In the genomic region with DNA sequence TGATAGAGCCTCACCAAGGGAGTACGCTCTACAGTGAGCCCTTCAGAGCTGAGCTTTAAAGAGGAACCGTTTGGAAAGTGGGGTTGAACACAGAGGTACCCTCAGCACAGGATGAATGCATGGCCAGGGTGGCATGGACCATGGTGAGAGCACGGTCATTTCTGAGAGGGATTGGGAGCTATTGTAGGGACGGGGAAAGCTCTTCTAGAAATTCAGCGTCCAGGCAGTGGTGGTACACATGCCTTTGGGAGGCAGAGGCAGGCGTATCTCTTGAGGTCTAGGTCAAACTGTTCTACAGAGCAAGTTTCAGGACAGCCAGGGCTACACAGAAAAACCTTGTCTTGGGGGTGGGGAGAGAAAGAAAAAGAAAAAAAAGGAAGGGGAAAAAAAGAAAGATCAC, we compare ENCODE assay signal across 25 mouse cellular contexts. TPM values are rescaled to one million over a fixed set of nuclear protein-coding genes. Genes with fewer than 3 reads are reported as not detected.
A peak's percentile ranks its signal among the peaks of the same experiment; 100 is the strongest.
DNase-seq lines count a peak whose midpoint lies in the region; ATAC-seq and TF ChIP-seq lines count a peak whose summit lies in the region.
"Had no signal": no experiment of that assay in that cellular context is flagged by ENCODE, and none has a peak within 500 bp of the region (broad histone marks: within the 10 kb centered on the region; RNA-seq: fewer than 3 reads in every experiment).

No protein-coding gene starts in this region.

- no peak for ATAC-seq in heart, embryonic 11.5 days (replicated peaks; ENCODE audit: insufficient number of reproducible peaks, low FRiP score, low TSS enrichment)
- no peak for ATAC-seq in midbrain, embryonic 11.5 days (ENCODE audit: low FRiP score)
- no peak for ATAC-seq in midbrain, embryonic 16.5 days
- ATAC-seq in liver, embryonic 12.5 days: no peak
- ATAC-seq in neural tube, embryonic 12.5 days (ENCODE audit: low FRiP score, low read depth): no peak
- ATAC-seq in lung, postnatal 0 days: no peak
- ATAC-seq: forebrain, embryonic 13.5 days; midbrain, embryonic 15.5 days had no signal

- H3K4me1 ChIP-seq in heart, embryonic 11.5 days (ENCODE audit: control insufficient read depth, insufficient read depth, low read length): peaks cover 63% of the 10 kb centered on the region
- H3K4me1 ChIP-seq in midbrain, embryonic 11.5 days (ENCODE audit: control insufficient read depth, insufficient read depth, low read length): peaks cover 48% of the 10 kb centered on the region
- peaks cover 38% of the 10 kb centered on the region for H3K4me1 ChIP-seq in midbrain, embryonic 16.5 days (ENCODE audit: control insufficient read depth, insufficient read depth, low read length)
- peaks cover 99% of the 10 kb centered on the region for H3K4me1 ChIP-seq in liver, embryonic 12.5 days
- peaks cover 73% of the 10 kb centered on the region for H3K4me1 ChIP-seq in neural tube, embryonic 12.5 days
- peaks cover 30% of the 10 kb centered on the region; the same call in 1 of the 2 replicates for H3K4me1 ChIP-seq in lung, postnatal 0 days (ENCODE audit: insufficient read depth, low read depth, low read length)

- peak overlapping the region; percentile 71 for H3K27ac ChIP-seq in heart, embryonic 11.5 days (ENCODE audit: low read depth, low read length)
- no peak overlapping the region for H3K27ac ChIP-seq in midbrain, embryonic 11.5 days (ENCODE audit: low read depth, low read length)
- H3K27ac ChIP-seq in midbrain, embryonic 16.5 days (ENCODE audit: low read length): no peak overlapping the region
- H3K27ac ChIP-seq in liver, embryonic 12.5 days: peak overlapping the region; percentile 90
- H3K27ac ChIP-seq in neural tube, embryonic 12.5 days: no peak overlapping the region
- no peak overlapping the region for H3K27ac ChIP-seq in lung, postnatal 0 days (ENCODE audit: low read length)
- H3K27ac ChIP-seq: kidney, embryonic 15.5 days; limb, embryonic 15.5 days; midbrain, embryonic 15.5 days; neural tube, embryonic 13.5 days; stomach, embryonic 15.5 days had no signal

- H3K27me3 ChIP-seq in heart, embryonic 11.5 days (ENCODE audit: control insufficient read depth, insufficient read depth, low read length): no peaks in the 10 kb centered on the region
- no peaks in the 10 kb centered on the region for H3K27me3 ChIP-seq in midbrain, embryonic 11.5 days (ENCODE audit: control insufficient read depth, insufficient read depth, low read length)
- H3K27me3 ChIP-seq in midbrain, embryonic 16.5 days (ENCODE audit: control insufficient read depth, insufficient read depth, low read depth, low read length): no peaks in the 10 kb centered on the region
- no peaks in the 10 kb centered on the region for H3K27me3 ChIP-seq in liver, embryonic 12.5 days (replicated peaks)
- no peaks in the 10 kb centered on the region for H3K27me3 ChIP-seq in neural tube, embryonic 12.5 days (replicated peaks)
- H3K27me3 ChIP-seq in lung, postnatal 0 days (replicated peaks; ENCODE audit: insufficient read depth, low read length): no peaks in the 10 kb centered on the region
- H3K27me3 ChIP-seq: embryonic facial prominence, embryonic 13.5 days; forebrain, embryonic 13.5 days; kidney, embryonic 15.5 days; limb, embryonic 15.5 days; midbrain, embryonic 15.5 days; neural tube, embryonic 13.5 days; stomach, embryonic 15.5 days had no signal

- TF ChIP-seq EP300 in lung, postnatal 0 days (IDR thresholded peaks at IDR 0.05): no peak

- H3K4me2 ChIP-seq in heart, embryonic 11.5 days: peak overlapping the region; percentile 46
- H3K4me2 ChIP-seq in midbrain, embryonic 11.5 days: no peak overlapping the region
- no peak overlapping the region for H3K4me2 ChIP-seq in midbrain, embryonic 16.5 days (ENCODE audit: low read length)
- peak overlapping the region; percentile 94 for H3K4me2 ChIP-seq in liver, embryonic 12.5 days
- 0 out of 2 replicates have a peak overlapping the region, but pooled peaks have one; percentile 14 for H3K4me2 ChIP-seq in neural tube, embryonic 12.5 days (replicated peaks)
- no peak overlapping the region for H3K4me2 ChIP-seq in lung, postnatal 0 days (replicated peaks; ENCODE audit: low read depth, low read length)
- H3K4me2 ChIP-seq: embryonic facial prominence, embryonic 13.5 days; kidney, embryonic 15.5 days; limb, embryonic 15.5 days; midbrain, embryonic 15.5 days; stomach, embryonic 15.5 days had no signal

- no peaks in the 10 kb centered on the region for H3K9me3 ChIP-seq in heart, embryonic 11.5 days (replicated peaks; ENCODE audit: control insufficient read depth, low read length)
- H3K9me3 ChIP-seq in midbrain, embryonic 11.5 days (ENCODE audit: control insufficient read depth, low read length): no peaks in the 10 kb centered on the region
- no peaks in the 10 kb centered on the region for H3K9me3 ChIP-seq in midbrain, embryonic 16.5 days (replicated peaks; ENCODE audit: control insufficient read depth, low read length, poor library complexity, severe bottlenecking)
- H3K9me3 ChIP-seq in liver, embryonic 12.5 days (replicated peaks): no peaks in the 10 kb centered on the region
- no peaks in the 10 kb centered on the region for H3K9me3 ChIP-seq in neural tube, embryonic 12.5 days
- no peaks in the 10 kb centered on the region for H3K9me3 ChIP-seq in lung, postnatal 0 days (ENCODE audit: low read length)
- H3K9me3 ChIP-seq: embryonic facial prominence, embryonic 13.5 days; forebrain, embryonic 13.5 days; kidney, embryonic 15.5 days; limb, embryonic 15.5 days; midbrain, embryonic 15.5 days; neural tube, embryonic 13.5 days; stomach, embryonic 15.5 days had no signal

- H3K36me3 ChIP-seq in heart, embryonic 11.5 days (ENCODE audit: control insufficient read depth, insufficient read depth, low read length): peaks cover 27% of the 10 kb centered on the region
- peaks cover 23% of the 10 kb centered on the region for H3K36me3 ChIP-seq in midbrain, embryonic 11.5 days (ENCODE audit: control insufficient read depth, insufficient read depth, low read length)
- peaks cover 28% of the 10 kb centered on the region for H3K36me3 ChIP-seq in midbrain, embryonic 16.5 days (ENCODE audit: control insufficient read depth, insufficient read depth, low read length)
- peaks cover 85% of the 10 kb centered on the region for H3K36me3 ChIP-seq in liver, embryonic 12.5 days
- H3K36me3 ChIP-seq in neural tube, embryonic 12.5 days: peaks cover 61% of the 10 kb centered on the region
- H3K36me3 ChIP-seq in lung, postnatal 0 days (ENCODE audit: insufficient read depth, low read length): peaks cover 29% of the 10 kb centered on the region; the same call in 1 of the 2 replicates

- no peak for DNase-seq in heart, postnatal 4 days
- DNase-seq in midbrain, embryonic 11.5 days (ENCODE audit: low spot score, missing footprints): peak; percentile 74
- DNase-seq in lung, postnatal 0 days (ENCODE audit: low spot score): no peak
- DNase-seq: adrenal gland, adult 2 months; right cerebral cortex, postnatal 4 days had no signal

- H3K4me3 ChIP-seq in heart, embryonic 11.5 days (ENCODE audit: low read depth, low read length): no peak overlapping the region
- H3K4me3 ChIP-seq in midbrain, embryonic 11.5 days (ENCODE audit: low read depth, low read length): no peak overlapping the region
- no peak overlapping the region for H3K4me3 ChIP-seq in midbrain, embryonic 16.5 days (ENCODE audit: low read depth, low read length)
- peak overlapping the region; percentile 54 for H3K4me3 ChIP-seq in liver, embryonic 12.5 days
- no peak overlapping the region for H3K4me3 ChIP-seq in neural tube, embryonic 12.5 days
- H3K4me3 ChIP-seq in lung, postnatal 0 days (ENCODE audit: low read depth, low read length): no peak overlapping the region
- H3K4me3 ChIP-seq: embryonic facial prominence, embryonic 13.5 days; forebrain, embryonic 13.5 days; heart, adult 2 months; kidney, embryonic 15.5 days; limb, embryonic 15.5 days; midbrain, embryonic 15.5 days; neural tube, embryonic 13.5 days; stomach, embryonic 15.5 days had no signal

- TF ChIP-seq CTCF in lung, postnatal 0 days (IDR thresholded peaks at IDR 0.05): no peak

- H3K9ac ChIP-seq in heart, embryonic 11.5 days (ENCODE audit: low read depth, low read length): peak overlapping the region; percentile 40; the same call in 1 of the 2 replicates
- H3K9ac ChIP-seq in midbrain, embryonic 11.5 days (ENCODE audit: low read length): no peak overlapping the region
- H3K9ac ChIP-seq in midbrain, embryonic 16.5 days (ENCODE audit: low read depth, low read length): no peak overlapping the region
- peak overlapping the region; percentile 95 for H3K9ac ChIP-seq in liver, embryonic 12.5 days
- H3K9ac ChIP-seq in neural tube, embryonic 12.5 days: no peak overlapping the region
- H3K9ac ChIP-seq in lung, postnatal 0 days (replicated peaks; ENCODE audit: low read depth): no peak overlapping the region
- H3K9ac ChIP-seq: kidney, embryonic 15.5 days; limb, embryonic 15.5 days; midbrain, embryonic 15.5 days; neural tube, embryonic 13.5 days; stomach, embryonic 15.5 days had no signal

- 77% methylated on average over 6 of the region's 6 CpGs for WGBS in heart, embryonic 11.5 days (ENCODE audit: insufficient replicate concordance)
- 92% methylated on average over 6 of the region's 6 CpGs for WGBS in midbrain, embryonic 11.5 days
- WGBS in midbrain, embryonic 16.5 days: 91% methylated on average over 6 of the region's 6 CpGs
- WGBS in liver, embryonic 12.5 days (ENCODE audit: insufficient replicate concordance): 63% methylated on average over 6 of the region's 6 CpGs
- WGBS in neural tube, embryonic 12.5 days: 89% methylated on average over 6 of the region's 6 CpGs
- 91% methylated on average over 6 of the region's 6 CpGs for WGBS in lung, postnatal 0 days

RNA-seq across cellular contexts. Expression of a gene that starts 6.1 kb away (rescaled TPM):
- polyA plus RNA-seq in heart, embryonic 11.5 days (2014; fragmentation: Nextera tagmentation; extraction: Ambion mirVana): 11.4 and 16.3 TPM in 2 replicates
- total RNA-seq in heart, postnatal 4 days (2021): 10 to 100 TPM; 45.3 to 46.3 TPM
- 10.5 and 12.4 TPM in 2 replicates for polyA plus RNA-seq in midbrain, embryonic 11.5 days (2014; fragmentation: Nextera tagmentation; extraction: Ambion mirVana)
- 18.4 and 19.4 TPM in 2 replicates for polyA plus RNA-seq in midbrain, embryonic 16.5 days (2015; fragmentation: Nextera tagmentation; extraction: Ambion mirVana)
- polyA plus RNA-seq in liver, embryonic 12.5 days (2016; fragmentation: Nextera tagmentation; extraction: Ambion mirVana): 13.4 and 14.1 TPM in 2 replicates
- 18.2 and 19.7 TPM in 2 replicates for polyA plus RNA-seq in neural tube, embryonic 12.5 days (2016; fragmentation: Nextera tagmentation; extraction: Ambion mirVana)
- polyA plus RNA-seq in lung, postnatal 0 days (2015; fragmentation: Nextera tagmentation; extraction: Ambion mirVana): 9.8 and 11.5 TPM in 2 replicates

RNA-seq across cellular contexts. Expression of a gene that starts 12.7 kb away (rescaled TPM):
- 16.0 and 16.3 TPM in 2 replicates for polyA plus RNA-seq in heart, embryonic 11.5 days (2014; fragmentation: Nextera tagmentation; extraction: Ambion mirVana)
- 1 to 10 TPM; 9.1 to 9.5 TPM for total RNA-seq in heart, postnatal 4 days (2021)
- 47.3 and 47.8 TPM in 2 replicates for polyA plus RNA-seq in midbrain, embryonic 11.5 days (2014; fragmentation: Nextera tagmentation; extraction: Ambion mirVana)
- polyA plus RNA-seq in midbrain, embryonic 16.5 days (2015; fragmentation: Nextera tagmentation; extraction: Ambion mirVana): 164 and 171 TPM in 2 replicates
- 53.8 and 56.7 TPM in 2 replicates for polyA plus RNA-seq in liver, embryonic 12.5 days (2016; fragmentation: Nextera tagmentation; extraction: Ambion mirVana)
- 101 and 106 TPM in 2 replicates for polyA plus RNA-seq in neural tube, embryonic 12.5 days (2016; fragmentation: Nextera tagmentation; extraction: Ambion mirVana)
- 5.4 and 5.8 TPM in 2 replicates for polyA plus RNA-seq in lung, postnatal 0 days (2015; fragmentation: Nextera tagmentation; extraction: Ambion mirVana)

RNA-seq across cellular contexts. Expression of a gene that starts 20.9 kb away (rescaled TPM):
- 24.7 and 25.3 TPM in 2 replicates for polyA plus RNA-seq in heart, embryonic 11.5 days (2014; fragmentation: Nextera tagmentation; extraction: Ambion mirVana)
- 10 to 100 TPM; 67.0 to 89.1 TPM for total RNA-seq in heart, postnatal 4 days (2021)
- polyA plus RNA-seq in midbrain, embryonic 11.5 days (2014; fragmentation: Nextera tagmentation; extraction: Ambion mirVana): not detected in 2 replicates
- 0.20 TPM in 1 of 2 replicates, not detected in the other for polyA plus RNA-seq in midbrain, embryonic 16.5 days (2015; fragmentation: Nextera tagmentation; extraction: Ambion mirVana)
- polyA plus RNA-seq in liver, embryonic 12.5 days (2016; fragmentation: Nextera tagmentation; extraction: Ambion mirVana): 0.17 TPM in 1 of 2 replicates, not detected in the other
- 0.80 and 0.90 TPM in 2 replicates for polyA plus RNA-seq in neural tube, embryonic 12.5 days (2016; fragmentation: Nextera tagmentation; extraction: Ambion mirVana)
- 0.33 and 0.55 TPM in 2 replicates for polyA plus RNA-seq in lung, postnatal 0 days (2015; fragmentation: Nextera tagmentation; extraction: Ambion mirVana)
- total RNA-seq: adrenal gland, adult 2 months; common myeloid progenitor, adult 5-6 weeks; ES-E14 had no signal
- polyA plus RNA-seq: forebrain, embryonic 13.5 days; intestine, embryonic 14.5 days; midbrain, embryonic 15.5 days; neural tube, embryonic 13.5 days had no signal

RNA-seq across cellular contexts. Expression of a gene that starts 29.6 kb away (rescaled TPM):
- 0.24 TPM in 1 of 2 replicates, not detected in the other for polyA plus RNA-seq in heart, embryonic 11.5 days (2014; fragmentation: Nextera tagmentation; extraction: Ambion mirVana)
- total RNA-seq in heart, postnatal 4 days (2021): not detected
- not detected in 2 replicates for polyA plus RNA-seq in midbrain, embryonic 11.5 days (2014; fragmentation: Nextera tagmentation; extraction: Ambion mirVana)
- not detected in 2 replicates for polyA plus RNA-seq in midbrain, embryonic 16.5 days (2015; fragmentation: Nextera tagmentation; extraction: Ambion mirVana)
- not detected in 2 replicates for polyA plus RNA-seq in liver, embryonic 12.5 days (2016; fragmentation: Nextera tagmentation; extraction: Ambion mirVana)
- polyA plus RNA-seq in neural tube, embryonic 12.5 days (2016; fragmentation: Nextera tagmentation; extraction: Ambion mirVana): not detected in 2 replicates
- polyA plus RNA-seq in lung, postnatal 0 days (2015; fragmentation: Nextera tagmentation; extraction: Ambion mirVana): not detected in 2 replicates
- total RNA-seq: adrenal gland, adult 2 months; common myeloid progenitor, adult 5-6 weeks; ES-E14; gastrocnemius, adult 8-10 months; heart, adult 2 months; layer of hippocampus, adult 18-20 months; left cerebral cortex, adult 8-10 months had no signal
- polyA plus RNA-seq: adrenal gland, adult 2 months; brain, embryonic 14.5 days; embryonic facial prominence, embryonic 13.5 days; forebrain, embryonic 13.5 days; hindbrain, embryonic 11.5 days; intestine, embryonic 14.5 days; kidney, embryonic 15.5 days; limb, embryonic 15.5 days; midbrain, embryonic 15.5 days; neural tube, embryonic 13.5 days; stomach, embryonic 15.5 days had no signal

RNA-seq across cellular contexts. Expression of a gene that starts 44.2 kb away (rescaled TPM):
- 45.6 and 53.0 TPM in 2 replicates for polyA plus RNA-seq in heart, embryonic 11.5 days (2014; fragmentation: Nextera tagmentation; extraction: Ambion mirVana)
- total RNA-seq in heart, postnatal 4 days (2021): 100 to 1,000 TPM; 178 to 200 TPM
- 12.6 and 13.3 TPM in 2 replicates for polyA plus RNA-seq in midbrain, embryonic 11.5 days (2014; fragmentation: Nextera tagmentation; extraction: Ambion mirVana)
- 24.1 and 27.5 TPM in 2 replicates for polyA plus RNA-seq in midbrain, embryonic 16.5 days (2015; fragmentation: Nextera tagmentation; extraction: Ambion mirVana)
- 10.0 and 11.0 TPM in 2 replicates for polyA plus RNA-seq in liver, embryonic 12.5 days (2016; fragmentation: Nextera tagmentation; extraction: Ambion mirVana)
- 20.5 and 20.6 TPM in 2 replicates for polyA plus RNA-seq in neural tube, embryonic 12.5 days (2016; fragmentation: Nextera tagmentation; extraction: Ambion mirVana)
- 39.3 and 51.1 TPM in 2 replicates for polyA plus RNA-seq in lung, postnatal 0 days (2015; fragmentation: Nextera tagmentation; extraction: Ambion mirVana)

Comparison
In these comparisons a context has a peak if more than half of its experiments do, and no peak if none do; other contexts are left out.
1. H3K27ac ChIP-seq: peak in heart, embryonic 11.5 days (single experiment) and liver, embryonic 12.5 days (single experiment); none in midbrain, embryonic 11.5 days (single experiment), midbrain, embryonic 16.5 days (single experiment), neural tube, embryonic 12.5 days (single experiment) and lung, postnatal 0 days (single experiment).
2. H3K4me2 ChIP-seq: peak in heart, embryonic 11.5 days (single experiment), liver, embryonic 12.5 days (single experiment) and neural tube, embryonic 12.5 days (single experiment); none in midbrain, embryonic 11.5 days (single experiment), midbrain, embryonic 16.5 days (single experiment) and lung, postnatal 0 days (single experiment).
3. H3K9ac ChIP-seq: peak in heart, embryonic 11.5 days (single experiment) and liver, embryonic 12.5 days (single experiment); none in midbrain, embryonic 11.5 days (single experiment), midbrain, embryonic 16.5 days (single experiment), neural tube, embryonic 12.5 days (single experiment) and lung, postnatal 0 days (single experiment).
4. RNA of a gene that starts 20.9 kb away (polyA plus RNA-seq): 24.7 to 25.3 TPM in heart, embryonic 11.5 days; 0.80 to 0.90 TPM in neural tube, embryonic 12.5 days, 0.33 to 0.55 TPM in lung, postnatal 0 days, 0.20 TPM in midbrain, embryonic 16.5 days, 0.17 TPM in liver, embryonic 12.5 days and not detected in midbrain, embryonic 11.5 days; every median in the first group is over 10 times any median in the second.